Mouse (Mus musculus) left cerebral cortex, adult 18-20 months (tissue): ENCODE results near the gene Ggn. TPM values are rescaled to one million over a fixed set of nuclear protein-coding genes. Genes with fewer than 3 reads are reported as not detected.
"Not testable (repeated sequence)": the region's sequence is repeated elsewhere in the genome, so short reads cannot be mapped to it uniquely, and the experiment has no call there.

ENCODE experiments used
- DNase-seq, 2 experiments: peaks; one replicate each; pipeline ENCODE4 v3.0.0; 2021 to 2022; ENCODE audit warnings: low spot score in 2 of 2, mixed read lengths in 1 of 2
- total RNA-seq, 2 experiments: library from RNA; stranded (reverse); gene quantifications; 2 replicates each; pipeline ENCODE4 v1.2.3; 2021

The Ggn gene
- total RNA-seq, 2 experiments from 2014 or later: 1.6 to 1.9 TPM

GRCm38 (mm10) chr7:29212199-29212765 lies 42.3 kb downstream of the Ggn start:
- DNase-seq: no peak

- DNase-seq: not testable (repeated sequence)
These were observed 43.0 kb downstream of the Ggn start for GRCm38 (mm10) chr7:29212775-29213560.

- DNase-seq: no peak
These were observed 43.7 kb downstream of the Ggn start, which contains the start of gene Catsperg1 for GRCm38 (mm10) chr7:29213675-29214082. TSS of gene Catsperg1 (minus strand) at chr7:29214035.

DNA sequence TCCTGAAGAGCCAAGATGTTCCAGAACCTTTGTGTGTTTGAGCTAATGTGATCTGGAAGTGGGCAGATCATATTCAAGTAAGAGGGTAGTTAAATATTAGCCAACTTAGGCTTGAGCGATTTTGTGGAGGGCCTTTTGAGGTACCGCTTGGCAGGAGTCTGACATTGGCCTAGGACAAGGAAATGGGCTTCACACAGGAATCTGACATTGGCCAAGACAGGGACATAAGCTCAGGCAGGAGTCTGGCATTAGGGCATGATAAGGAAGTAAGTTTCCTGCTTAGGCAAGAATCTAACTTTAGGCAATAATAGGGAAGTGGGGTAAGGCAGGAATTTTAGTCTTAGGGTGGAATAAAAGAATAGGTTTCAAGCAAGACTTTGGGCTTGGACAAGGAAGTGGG lies 44.2 kb downstream of the Ggn start:
- no peak for DNase-seq

GRCm38 (mm10) chr7:29214846-29215245 lies 44.8 kb downstream of the Ggn start:
- DNase-seq: no peak

Other genes starting within 250 kb of the Ggn start
- 100 to 1,000 TPM; 192 TPM for gene Actn4, start 207.9 kb upstream of the Ggn start, total RNA-seq
- gene Eif3k, start 188.3 kb upstream of the Ggn start, total RNA-seq: 100 to 1,000 TPM; 196 to 199 TPM
- gene Map4k1, start 188.2 kb upstream of the Ggn start, total RNA-seq: 1 to 10 TPM; 1.0 to 1.7 TPM
- 1 to 10 TPM; 6.5 to 8.9 TPM for gene Ryr1, start 45.0 kb upstream of the Ggn start, total RNA-seq
- gene Rasgrp4, start 35.4 kb upstream of the Ggn start, total RNA-seq: 1 to 10 TPM; 1.4 TPM
- 10 to 100 TPM; 33.8 to 40.2 TPM for gene Fam98c, start 14.0 kb upstream of the Ggn start, total RNA-seq
- 10 to 100 TPM; 50.2 to 53.6 TPM for gene Spred3, start 201 bp downstream of the Ggn start, total RNA-seq
- gene Psmd8, start 10.5 kb downstream of the Ggn start, total RNA-seq: 100 to 1,000 TPM; 121 to 125 TPM
- gene Catsperg1, start 43.8 kb downstream of the Ggn start, total RNA-seq: 1 to 10 TPM; 1.1 to 1.5 TPM
- 1 to 10 TPM; 3.0 to 3.1 TPM for gene Kcnk6, start 62.3 kb downstream of the Ggn start, total RNA-seq
- 10 to 100 TPM; 51.7 to 52.4 TPM for gene Yif1b, start 68.1 kb downstream of the Ggn start, total RNA-seq
- gene 2200002D01Rik, start 78.3 kb downstream of the Ggn start, total RNA-seq: under 1 TPM; 0.65 to 0.98 TPM
- gene Spint2, start 111.7 kb downstream of the Ggn start, total RNA-seq: 10 to 100 TPM; 27.6 to 33.5 TPM
- 10 to 100 TPM; 16.8 to 18.3 TPM for gene Ppp1r14a, start 119.1 kb downstream of the Ggn start, total RNA-seq
- gene Dpf1, start 133.7 kb downstream of the Ggn start, total RNA-seq: 100 to 1,000 TPM; 107 to 120 TPM